ENCODE assay signal across 18 mouse cellular contexts in genomic region chr11:68835034-68835433, GRCm38 (mm10). TPM values are rescaled to one million over a fixed set of nuclear protein-coding genes. Genes with fewer than 3 reads are reported as not detected.
"Had no signal": no experiment of that assay in that cellular context is flagged by ENCODE, and none has a peak within 500 bp of the region (broad histone marks: within the 10 kb centered on the region; RNA-seq: fewer than 3 reads in every experiment).

No protein-coding gene starts in this region.

- ATAC-seq: lung, postnatal 0 days; midbrain, embryonic 13.5 days; midbrain, embryonic 15.5 days had no signal

- H3K9me3 ChIP-seq: lung, embryonic 15.5 days; megakaryocyte, embryonic 14.5 days; midbrain, embryonic 13.5 days; midbrain, embryonic 15.5 days; neural tube, embryonic 12.5 days; stomach, embryonic 15.5 days had no signal

- H3K27me3 ChIP-seq: lung, embryonic 15.5 days; megakaryocyte, embryonic 14.5 days; midbrain, embryonic 13.5 days; midbrain, embryonic 15.5 days; neural tube, embryonic 12.5 days; stomach, embryonic 15.5 days had no signal

- DNase-seq: lung, adult 2 months; lung, postnatal 14 days; lung, postnatal 36 days; right cerebral cortex, postnatal 14 days; thymus, adult 18-20 months; thymus, postnatal 14 days; thymus, postnatal 36 days had no signal

- H3K4me1 ChIP-seq: lung, embryonic 15.5 days; midbrain, embryonic 13.5 days; midbrain, embryonic 15.5 days; neural tube, embryonic 12.5 days; stomach, embryonic 15.5 days had no signal

- H3K4me3 ChIP-seq: lung, embryonic 15.5 days; megakaryocyte, embryonic 14.5 days; midbrain, embryonic 13.5 days; midbrain, embryonic 15.5 days; neural tube, embryonic 12.5 days; stomach, embryonic 15.5 days had no signal

- H3K27ac ChIP-seq: lung, embryonic 15.5 days; macrophage; midbrain, embryonic 13.5 days; midbrain, embryonic 15.5 days; neural tube, embryonic 12.5 days; stomach, embryonic 15.5 days had no signal

- H3K9ac ChIP-seq: lung, embryonic 15.5 days; midbrain, embryonic 13.5 days; midbrain, embryonic 15.5 days; neural tube, embryonic 12.5 days; stomach, embryonic 15.5 days had no signal

- H3K4me2 ChIP-seq: lung, embryonic 15.5 days; midbrain, embryonic 11.5 days; midbrain, embryonic 13.5 days; midbrain, embryonic 15.5 days; neural tube, embryonic 12.5 days; stomach, embryonic 15.5 days had no signal

RNA-seq across cellular contexts. Expression of gene Rnf222, which starts 53.3 kb away (rescaled TPM):
- polyA plus RNA-seq: macrophage; midbrain, embryonic 15.5 days; midbrain, postnatal 0 days; neural tube, embryonic 14.5 days had no signal
